Mouse (Mus musculus): ENCODE measurements around the gene Rps23. TPM values are rescaled to one million over a fixed set of nuclear protein-coding genes. Genes with fewer than 3 reads are reported as not detected.

The Rps23 gene
- total RNA-seq, 2 experiments from 2014 or later, result 227 to 254 TPM

DNA sequence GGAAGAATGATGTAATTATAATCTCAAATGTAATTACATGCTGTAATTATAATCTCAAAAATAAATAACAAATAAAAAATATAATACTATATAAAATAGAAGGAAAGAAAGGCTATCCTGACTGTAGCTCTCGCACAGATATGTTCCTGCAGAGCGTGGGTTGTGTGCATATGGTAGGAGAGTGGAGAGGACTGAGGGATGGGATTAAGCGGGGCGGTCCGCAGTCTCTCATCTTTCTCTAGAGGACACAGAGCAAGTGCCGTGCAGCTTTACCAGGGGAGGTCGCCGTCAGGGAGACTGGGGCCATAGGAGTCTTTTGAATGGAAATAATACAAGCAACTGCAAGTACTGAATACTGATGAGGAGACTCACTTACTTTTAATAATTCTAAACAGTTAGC is 37.8 kb downstream of the Rps23 start:
- Histone ChIP-seq H3K27ac (no peak overlapping the region), H3K4me3 (no peak overlapping the region)
- no peak for DNase-seq (ENCODE audit: low spot score in 2 of 2)
- TF ChIP-seq CTCF (conservative IDR thresholded peaks at IDR 0.05), result no peak

DNA sequence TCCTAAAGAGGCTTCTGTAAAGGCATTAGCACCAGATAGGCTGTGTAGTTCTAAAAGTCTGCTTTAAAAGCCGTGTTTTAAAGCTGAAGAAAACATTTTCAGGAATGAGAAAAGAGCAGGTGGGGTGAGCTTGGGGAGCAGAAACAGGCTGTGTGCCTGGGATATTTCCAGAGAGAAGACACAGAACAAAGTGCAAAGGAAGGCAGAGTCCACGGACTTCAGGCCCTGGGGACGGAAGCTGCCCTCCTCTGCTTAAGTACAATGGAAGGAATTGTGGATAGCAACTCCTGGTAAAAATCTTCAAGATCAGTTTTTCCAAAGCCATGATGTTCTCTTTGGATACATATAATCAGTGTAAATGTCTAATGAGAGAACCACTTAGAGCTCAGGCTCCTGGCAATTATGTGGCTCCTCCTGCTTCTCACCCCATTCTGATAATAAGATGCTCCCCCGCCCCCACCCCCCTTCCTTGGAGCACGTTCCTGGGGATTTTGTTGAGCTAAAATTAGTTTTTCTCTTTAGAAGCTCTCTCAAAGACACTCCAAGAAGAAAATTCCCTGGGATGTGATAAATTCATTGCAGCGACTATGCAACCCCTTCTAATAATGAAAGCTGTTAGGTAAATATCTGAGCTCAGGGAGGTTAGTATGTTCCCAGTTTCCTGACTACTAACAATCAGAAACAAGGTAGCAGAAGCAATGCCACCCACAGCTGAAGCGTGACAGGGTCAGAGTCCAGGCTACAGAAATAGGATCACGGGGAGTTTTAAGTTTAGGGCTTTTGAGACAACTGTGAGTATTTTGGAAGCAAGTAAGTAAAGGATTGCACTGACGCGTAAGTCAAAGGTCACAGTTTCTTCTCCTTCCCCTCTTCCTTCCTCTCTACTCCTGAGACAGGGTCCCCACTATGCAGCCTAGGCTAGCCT is 40.3 kb downstream of the Rps23 start:
- no peak overlapping the region for H3K27ac ChIP-seq
- TF ChIP-seq CTCF (conservative IDR thresholded peaks at IDR 0.05), result no peak
- DNase-seq (ENCODE audit: low spot score in 2 of 2), result no peak
- no peak overlapping the region for H3K4me3 ChIP-seq

- no peak overlapping the region for H3K27ac ChIP-seq
- DNase-seq (ENCODE audit: low spot score in 2 of 2), result no peak
- no peak for TF ChIP-seq CTCF (conservative IDR thresholded peaks at IDR 0.05)
- H3K4me3 ChIP-seq, result no peak overlapping the region
These were observed 41.8 kb downstream of the Rps23 start for GRCm38 (mm10) chr13:90964511-90964910.

DNA sequence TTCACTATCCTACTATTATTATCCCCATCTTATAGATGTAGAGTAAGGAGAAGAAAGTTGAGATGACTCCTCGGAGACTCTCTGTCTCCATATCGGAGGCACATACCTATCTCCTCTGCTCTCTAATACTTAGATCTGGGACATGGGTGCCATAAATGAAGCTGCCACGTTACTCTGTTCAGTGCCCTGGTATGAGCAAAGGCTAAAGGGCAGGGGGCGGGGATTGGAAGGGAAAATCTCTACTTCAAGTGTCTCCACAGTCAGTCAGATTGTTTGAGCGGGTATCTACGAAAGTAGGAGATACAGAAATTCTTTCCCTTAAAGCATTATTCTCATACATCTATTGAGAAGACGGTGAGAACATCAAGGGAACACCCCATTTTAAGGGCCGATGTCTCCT is 43.2 kb downstream of the Rps23 start:
- Histone ChIP-seq H3K27ac (no peak overlapping the region), H3K4me3 (no peak overlapping the region)
- no peak for TF ChIP-seq CTCF (conservative IDR thresholded peaks at IDR 0.05)
- no peak for DNase-seq (ENCODE audit: low spot score in 2 of 2)

- no peak overlapping the region for H3K4me3 ChIP-seq
- H3K27ac ChIP-seq, result 0 out of 2 replicates have a peak overlapping the region, but pooled peaks have one; percentile 40
- DNase-seq (ENCODE audit: low spot score in 2 of 2), result peak; percentile 83 to 89
- TF ChIP-seq CTCF (conservative IDR thresholded peaks at IDR 0.05), result peak; percentile 95
These were observed 44.7 kb downstream of the Rps23 start for GRCm38 (mm10) chr13:90967422-90967821.

GRCm38 (mm10) chr13:90968940-90969339 is 46.2 kb downstream of the Rps23 start:
- Histone ChIP-seq H3K27ac (no peak overlapping the region), H3K4me3 (no peak overlapping the region)
- TF ChIP-seq CTCF (conservative IDR thresholded peaks at IDR 0.05), result no peak
- DNase-seq (ENCODE audit: low spot score in 2 of 2), result no peak

DNA sequence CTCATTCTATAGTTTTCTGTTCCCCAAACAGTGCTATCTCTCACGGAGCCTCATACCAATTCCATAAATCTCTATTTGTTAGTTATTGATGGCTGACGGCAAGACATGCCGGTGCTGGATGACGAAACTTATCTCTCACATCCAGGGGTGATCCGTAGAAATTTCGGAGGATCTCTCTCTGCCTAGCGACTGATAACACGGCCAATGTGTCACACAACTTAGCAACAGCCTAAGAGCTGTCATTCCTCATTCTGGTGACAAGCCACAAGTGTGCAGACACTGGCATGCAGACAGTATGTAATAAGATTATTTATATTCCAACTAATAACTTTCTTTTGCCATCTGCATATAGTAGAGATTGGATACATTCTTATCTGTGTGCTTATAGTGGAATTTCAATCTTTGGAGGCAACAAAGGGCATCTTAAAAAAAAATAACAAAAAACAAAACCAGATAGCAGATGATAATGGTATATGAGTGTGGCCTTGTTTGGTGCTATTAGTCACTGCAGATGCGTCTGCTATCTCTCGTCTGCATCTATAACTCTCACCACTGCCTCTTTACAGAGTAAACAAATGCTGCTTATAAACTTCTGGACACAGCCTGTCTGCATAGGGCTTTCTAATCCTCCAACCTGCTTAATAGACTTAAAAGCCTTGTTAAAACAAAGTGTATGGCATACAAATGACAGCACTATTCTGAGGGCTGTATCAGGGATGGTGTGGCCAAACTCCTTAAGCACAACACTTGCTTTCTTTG is 47.7 kb downstream of the Rps23 start:
- DNase-seq (ENCODE audit: low spot score in 2 of 2), result no peak
- no peak overlapping the region for H3K27ac ChIP-seq
- H3K4me3 ChIP-seq, result no peak overlapping the region
- TF ChIP-seq CTCF (conservative IDR thresholded peaks at IDR 0.05), result no peak

DNA sequence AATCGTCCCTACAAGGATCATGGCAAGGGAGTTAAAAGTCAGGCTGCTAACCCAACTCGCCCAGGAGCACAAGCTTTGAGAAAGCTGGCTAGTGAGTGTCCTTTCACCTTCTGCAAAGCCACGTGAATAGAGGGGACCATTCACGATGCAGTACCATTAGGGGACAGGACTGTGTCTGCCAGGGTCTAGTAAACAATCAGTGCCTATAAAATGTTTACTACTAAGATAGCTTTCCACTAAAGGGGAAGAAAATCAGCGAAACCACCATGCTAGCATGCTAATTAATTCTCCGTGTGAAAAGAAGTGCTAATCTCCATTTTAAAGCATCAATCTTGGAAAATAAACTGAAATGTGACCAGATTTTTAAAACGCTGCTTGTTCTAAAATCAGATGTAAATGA is 50.7 kb downstream of the Rps23 start:
- DNase-seq (ENCODE audit: low spot score in 2 of 2), result no peak
- Histone ChIP-seq H3K27ac (peak overlapping the region; percentile 53; the same call in 1 of the 2 replicates), H3K4me3 (peak overlapping the region; percentile 17; the same call in 1 of the 2 replicates)
- TF ChIP-seq CTCF (conservative IDR thresholded peaks at IDR 0.05), result no peak

Other genes with a start within 250 kb of the Rps23 start
- 1 to 10 TPM; 3.1 TPM for gene Atp6ap1l, start 17.6 kb upstream of the Rps23 start, total RNA-seq (2021)

Data from layer of hippocampus, adult 2 months (tissue).